ENCODE assay signal across 16 mouse cellular contexts in the genomic region with DNA sequence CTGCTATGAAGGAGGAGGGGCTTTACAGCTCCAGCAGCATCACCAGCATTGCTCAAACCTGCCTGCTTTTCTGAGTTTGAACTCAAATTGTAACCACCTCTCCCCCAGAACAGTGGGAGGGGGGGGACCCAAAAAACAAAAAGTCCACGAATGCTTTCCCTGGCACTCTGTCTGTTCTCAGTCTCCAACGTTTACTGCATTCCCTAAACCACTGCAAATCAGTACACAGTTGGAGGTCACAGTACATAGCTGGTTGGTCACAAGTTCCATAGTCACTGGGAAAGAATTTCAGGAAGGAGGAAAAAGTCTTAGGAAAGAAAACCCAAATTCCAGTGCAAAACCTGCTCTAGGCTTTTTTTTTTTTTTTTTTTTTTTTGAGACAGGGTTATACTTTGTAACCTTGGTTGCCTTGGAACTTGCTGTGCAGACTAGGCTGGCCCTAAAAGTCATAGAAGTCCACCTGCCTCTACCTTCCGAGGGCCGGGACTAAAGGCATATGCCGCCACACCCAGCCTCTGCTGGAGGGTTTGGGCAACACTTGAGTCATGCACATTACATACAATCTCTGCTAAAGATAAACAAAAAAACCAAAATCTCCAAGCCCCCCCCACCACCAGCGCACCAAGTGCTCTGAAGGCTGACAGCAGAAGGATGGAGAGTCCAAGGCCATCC.
"Had no signal": no experiment of that assay in that cellular context is flagged by ENCODE, and none has a peak within 500 bp of the region (broad histone marks: within the 10 kb centered on the region; RNA-seq: fewer than 3 reads in every experiment).

No protein-coding gene starts in this region.

- H3K4me1 ChIP-seq: midbrain, embryonic 10.5 days; neural tube, embryonic 12.5 days had no signal

- H3K4me2 ChIP-seq: limb, embryonic 13.5 days; lung, embryonic 15.5 days; neural tube, embryonic 12.5 days had no signal

- H3K9ac ChIP-seq: limb, embryonic 13.5 days; liver, embryonic 14.5 days; lung, embryonic 15.5 days; neural tube, embryonic 12.5 days had no signal

- H3K4me3 ChIP-seq: limb, embryonic 13.5 days; lung, embryonic 15.5 days; midbrain, embryonic 10.5 days; neural tube, embryonic 12.5 days had no signal

- H3K27ac ChIP-seq: limb, embryonic 13.5 days; liver, embryonic 14.5 days; lung, embryonic 15.5 days; midbrain, embryonic 10.5 days; neural tube, embryonic 12.5 days had no signal

- H3K9me3 ChIP-seq: limb, embryonic 13.5 days; lung, embryonic 15.5 days; neural tube, embryonic 12.5 days had no signal

- ATAC-seq: intestine, postnatal 0 days had no signal

- DNase-seq: kidney, adult 8-10 months; kidney, postnatal 25 days; layer of hippocampus, postnatal 36 days; left cerebral cortex, postnatal 4 days; midbrain, embryonic 14.5 days; retina, postnatal 1 day; right cerebral cortex, postnatal 4 days; spleen, adult 18-20 months; thymus, adult 18-20 months; thymus, postnatal 14 days had no signal

- H3K27me3 ChIP-seq: limb, embryonic 13.5 days; lung, embryonic 15.5 days; neural tube, embryonic 12.5 days had no signal
